Mouse (Mus musculus) neural tube, embryonic 11.5 days (tissue): ENCODE data around the gene Tmcc1. TPM values are rescaled to one million over a fixed set of nuclear protein-coding genes. Genes with fewer than 3 reads are reported as not detected.

Experiments
- ATAC-seq: fragments of 200-750 bp; cut with Nextera tagmentation; 2 replicates; pipeline ENCODE4 v1.8.0; 2017; ENCODE audit warnings: moderate number of reproducible peaks, mild to moderate bottlenecking, moderate TSS enrichment, moderate library complexity; ENCODE audit not compliant: insufficient read depth, low FRiP score, low TSS enrichment
- DNase-seq: peaks from one replicate; pipeline ENCODE4 v3.0.0-alpha.2; 2015; ENCODE audit warnings: low spot score
- H3K27ac ChIP-seq: fragments of 300-500 bp; sonication (generic); 2 replicates; pipeline ENCODE4 v1.5.1; 2014; ENCODE audit warnings: low read depth, mild to moderate bottlenecking, low read length
- H3K27me3 ChIP-seq: fragments of 300-500 bp; sonication (generic); 2 replicates; pipeline ENCODE4 v1.6.1; 2014; ENCODE audit warnings: mild to moderate bottlenecking, low read length, mixed read lengths; ENCODE audit not compliant: control insufficient read depth, insufficient read depth
- H3K36me3 ChIP-seq: fragments of 300-500 bp; sonication (generic); 2 replicates; pipeline ENCODE4 v1.6.1; 2014; ENCODE audit warnings: mild to moderate bottlenecking, low read length, moderate library complexity, mixed read lengths; ENCODE audit not compliant: control insufficient read depth, insufficient read depth
- H3K4me1 ChIP-seq: fragments of 300-500 bp; sonication (generic); 2 replicates; pipeline ENCODE4 v1.6.1; 2014; ENCODE audit warnings: low read length, mixed read lengths; ENCODE audit not compliant: control insufficient read depth, insufficient read depth
- H3K4me2 ChIP-seq: fragments of 300-500 bp; sonication (generic); 2 replicates; pipeline ENCODE4 v1.6.1; 2014; ENCODE audit warnings: low read depth, mild to moderate bottlenecking, moderate library complexity
- H3K4me3 ChIP-seq: fragments of 300-500 bp; sonication (generic); 2 replicates; pipeline ENCODE4 v1.5.1; 2014; ENCODE audit warnings: low read depth, low read length
- H3K9ac ChIP-seq: fragments of 300-500 bp; sonication (generic); 2 replicates; pipeline ENCODE4 v1.6.1; 2014; ENCODE audit warnings: mild to moderate bottlenecking, low read length
- H3K9me3 ChIP-seq: fragments of 300-500 bp; sonication (generic); 2 replicates; pipeline ENCODE4 v1.6.1; 2016; ENCODE audit warnings: low read length; ENCODE audit not compliant: control insufficient read depth
- WGBS: fragments of 180-500 bp; shearing (Covaris S2); extraction: QIAGEN DNeasy Blood & Tissue Kit; methylation state at CpG from one replicate; pipeline ENCODE4 v1.1.7; 2014; 5-methylcytosine and 5-hydroxymethylcytosine counted together
- polyA plus RNA-seq: library from polyadenylated mRNA; unstranded; fragments of >200 nt; fragmentation: Nextera tagmentation; extraction: Ambion mirVana; gene quantifications from 2 replicates; pipeline ENCODE4 v1.2.1, GENCODE M21; 2014

The Tmcc1 gene
- polyA plus RNA-seq, 1 experiment from 2014 or later, result 19.8 TPM

GRCm38 (mm10) chr6:116107471-116108358 lies 85.6 kb downstream of the Tmcc1 start:
- under 1% methylated on average over 29 of the region's 29 CpGs for WGBS

GRCm38 (mm10) chr6:116106967-116107470 lies 86.3 kb downstream of the Tmcc1 start:
- Histone ChIP-seq H3K27ac (peak overlapping the region; percentile 78), H3K27me3 (no peaks in the 10 kb centered on the region), H3K4me2 (peak overlapping the region; percentile 78), H3K36me3 (no peaks in the 10 kb centered on the region), H3K4me1 (no peaks in the 10 kb centered on the region), H3K4me3 (peak overlapping the region; percentile 59), H3K9ac (peak overlapping the region; percentile 78), H3K9me3 (no peaks in the 10 kb centered on the region)
- ATAC-seq (peak; percentile 38; the same call in 1 of the 2 replicates), DNase-seq (no peak)
- 4% methylated on average over 6 of the region's 6 CpGs for WGBS

More at GRCm38 (mm10) chr6:116107471-116108358, 85.6 kb downstream of the Tmcc1 start:
- ATAC-seq, result peak; percentile 98
- Histone ChIP-seq H3K4me2 (peak overlapping the region; percentile 78), H3K9ac (peak overlapping the region; percentile 78), H3K27me3 (no peaks in the 10 kb centered on the region), H3K36me3 (no peaks in the 10 kb centered on the region), H3K9me3 (no peaks in the 10 kb centered on the region), H3K4me1 (no peaks in the 10 kb centered on the region), H3K4me3 (peak overlapping the region; percentile 59), H3K27ac (peak overlapping the region; percentile 78)
- DNase-seq, result peak; percentile 76

- H3K27me3 ChIP-seq, result no peaks in the 10 kb centered on the region
- H3K36me3 ChIP-seq, result no peaks in the 10 kb centered on the region
- no peak overlapping the region for H3K27ac ChIP-seq
- 91% methylated on average over 2 of the region's 2 CpGs for WGBS
- ATAC-seq (no peak), DNase-seq (no peak)
- no peaks in the 10 kb centered on the region for H3K9me3 ChIP-seq
- no peak overlapping the region for H3K4me3 ChIP-seq
- H3K4me2 ChIP-seq, result no peak overlapping the region
- no peak overlapping the region for H3K9ac ChIP-seq
- no peaks in the 10 kb centered on the region for H3K4me1 ChIP-seq
These were observed 95.7 kb downstream of the Tmcc1 start for GRCm38 (mm10) chr6:116097579-116097978.

- no peaks in the 10 kb centered on the region for H3K27me3 ChIP-seq
- H3K27ac ChIP-seq, result no peak overlapping the region
- no peak overlapping the region for H3K4me3 ChIP-seq
- H3K9me3 ChIP-seq, result no peaks in the 10 kb centered on the region
- no peak overlapping the region for H3K9ac ChIP-seq
- no peaks in the 10 kb centered on the region for H3K4me1 ChIP-seq
- ATAC-seq (no peak), DNase-seq (no peak)
- no peak overlapping the region for H3K4me2 ChIP-seq
- H3K36me3 ChIP-seq, result no peaks in the 10 kb centered on the region
These were observed 103.9 kb downstream of the Tmcc1 start for GRCm38 (mm10) chr6:116089402-116089801.

GRCm38 (mm10) chr6:116086036-116086435 lies 107.2 kb downstream of the Tmcc1 start:
- no peak for DNase-seq
- Histone ChIP-seq H3K4me2 (no peak overlapping the region), H3K9ac (no peak overlapping the region), H3K9me3 (no peaks in the 10 kb centered on the region), H3K27ac (no peak overlapping the region), H3K4me1 (no peaks in the 10 kb centered on the region), H3K4me3 (no peak overlapping the region), H3K36me3 (no peaks in the 10 kb centered on the region), H3K27me3 (no peaks in the 10 kb centered on the region)
- WGBS, result 96% methylated on average over 1 of the region's 1 CpGs
- ATAC-seq, result no peak

- no peak overlapping the region for H3K27ac ChIP-seq
- no peak overlapping the region for H3K9ac ChIP-seq
- DNase-seq (no peak), ATAC-seq (no peak)
- H3K4me2 ChIP-seq, result no peak overlapping the region
- H3K4me3 ChIP-seq, result no peak overlapping the region
- H3K27me3 ChIP-seq, result no peaks in the 10 kb centered on the region
- H3K9me3 ChIP-seq, result no peaks in the 10 kb centered on the region
- 71% methylated on average over 1 of the region's 1 CpGs for WGBS
- no peaks in the 10 kb centered on the region for H3K36me3 ChIP-seq
- H3K4me1 ChIP-seq, result no peaks in the 10 kb centered on the region
These were observed 111.0 kb downstream of the Tmcc1 start for GRCm38 (mm10) chr6:116082239-116082638.

GRCm38 (mm10) chr6:116081375-116081774 lies 111.9 kb downstream of the Tmcc1 start:
- Histone ChIP-seq H3K4me1 (no peaks in the 10 kb centered on the region), H3K27ac (no peak overlapping the region), H3K9me3 (no peaks in the 10 kb centered on the region), H3K4me2 (no peak overlapping the region), H3K27me3 (no peaks in the 10 kb centered on the region), H3K4me3 (no peak overlapping the region), H3K36me3 (no peaks in the 10 kb centered on the region), H3K9ac (no peak overlapping the region)
- DNase-seq, result no peak
- 29% methylated on average over 2 of the region's 2 CpGs for WGBS
- ATAC-seq, result no peak

- DNase-seq (no peak), ATAC-seq (no peak)
- Histone ChIP-seq H3K27ac (no peak overlapping the region), H3K4me3 (no peak overlapping the region), H3K36me3 (no peaks in the 10 kb centered on the region), H3K9ac (no peak overlapping the region), H3K4me1 (no peaks in the 10 kb centered on the region), H3K27me3 (no peaks in the 10 kb centered on the region), H3K4me2 (no peak overlapping the region), H3K9me3 (no peaks in the 10 kb centered on the region)
- 92% methylated on average over 5 of the region's 5 CpGs for WGBS
These were observed 112.5 kb downstream of the Tmcc1 start for GRCm38 (mm10) chr6:116080756-116081155.

GRCm38 (mm10) chr6:116077608-116078007 lies 115.7 kb downstream of the Tmcc1 start:
- 63% methylated on average over 3 of the region's 3 CpGs for WGBS
- no peak overlapping the region for H3K9ac ChIP-seq
- no peaks in the 10 kb centered on the region; the same call in 1 of the 2 replicates for H3K4me1 ChIP-seq
- no peak for ATAC-seq
- no peaks in the 10 kb centered on the region for H3K36me3 ChIP-seq
- H3K27ac ChIP-seq, result no peak overlapping the region
- no peak for DNase-seq
- H3K9me3 ChIP-seq, result no peaks in the 10 kb centered on the region
- no peak overlapping the region for H3K4me3 ChIP-seq
- H3K27me3 ChIP-seq, result no peaks in the 10 kb centered on the region
- no peak overlapping the region for H3K4me2 ChIP-seq
